Mouse (Mus musculus) urinary bladder, postnatal 10 days (tissue): ENCODE data around the gene Polr3h.

Experiments used
- DNase-seq: peaks from one replicate; pipeline ENCODE4 v3.0.0; 2022; ENCODE audit warnings: low spot score

Polr3h gene

GRCm38 (mm10) chr15:81869985-81870384, 56.1 kb downstream of the Polr3h start:
- DNase-seq = no peak

GRCm38 (mm10) chr15:81864238-81864637, 61.8 kb downstream of the Polr3h start:
- DNase-seq = no peak

GRCm38 (mm10) chr15:81860471-81861135, 65.4 kb downstream of the Polr3h start:
- DNase-seq = no peak

- DNase-seq = no peak
Observed at GRCm38 (mm10) chr15:81859330-81860255, 66.4 kb downstream of the Polr3h start.

GRCm38 (mm10) chr15:81858517-81859329, 67.3 kb downstream of the Polr3h start, which contains the start of gene Tob2:
Gene Tob2, minus strand, starts transcription at chr15:81858796.
- DNase-seq = no peak

GRCm38 (mm10) chr15:81858138-81858516, 67.9 kb downstream of the Polr3h start:
- DNase-seq = peak; percentile 80

GRCm38 (mm10) chr15:81857724-81858116, 68.3 kb downstream of the Polr3h start:
- no peak for DNase-seq

GRCm38 (mm10) chr15:81856938-81857723, 68.9 kb downstream of the Polr3h start:
- no peak for DNase-seq

GRCm38 (mm10) chr15:81856030-81856790, 69.8 kb downstream of the Polr3h start:
- DNase-seq = no peak

- DNase-seq = no peak
Observed at GRCm38 (mm10) chr15:81853081-81853480, 73.0 kb downstream of the Polr3h start.

- DNase-seq = no peak
Observed at GRCm38 (mm10) chr15:81852411-81853000, 73.5 kb downstream of the Polr3h start.

- no peak for DNase-seq
Observed at GRCm38 (mm10) chr15:81851375-81851774, 74.7 kb downstream of the Polr3h start.

- no peak for DNase-seq
Observed at GRCm38 (mm10) chr15:81850718-81851117, 75.3 kb downstream of the Polr3h start.

- no peak for DNase-seq
Observed at GRCm38 (mm10) chr15:81849104-81849503, 76.9 kb downstream of the Polr3h start.

- DNase-seq = no peak
Observed at GRCm38 (mm10) chr15:81848301-81848700, 77.7 kb downstream of the Polr3h start.

- no peak for DNase-seq
Observed at GRCm38 (mm10) chr15:81847861-81848260, 78.2 kb downstream of the Polr3h start.

GRCm38 (mm10) chr15:81847161-81847560, 78.9 kb downstream of the Polr3h start:
- no peak for DNase-seq

GRCm38 (mm10) chr15:81846755-81847154, 79.3 kb downstream of the Polr3h start:
- DNase-seq = no peak

GRCm38 (mm10) chr15:81845724-81846123, 80.3 kb downstream of the Polr3h start:
- DNase-seq = no peak

GRCm38 (mm10) chr15:81845033-81845625, 80.9 kb downstream of the Polr3h start:
- DNase-seq = no peak
